Mouse (Mus musculus): ENCODE data around the gene Clpsl2. TPM values are rescaled to one million over a fixed set of nuclear protein-coding genes. Genes with fewer than 3 reads are reported as not detected.

Gene Clpsl2
- polyA plus RNA-seq, 1 experiment from 2014 or later = not detected

GRCm38 (mm10) chr17:28517956-28518614, 31.1 kb upstream of the Clpsl2 start:
- Histone ChIP-seq H3K9ac (ENCODE audit: low read length) (peak overlapping the region; percentile 57), H3K4me3 (ENCODE audit: low read depth, low read length) (peak overlapping the region; percentile 37), H3K4me1 (ENCODE audit: control insufficient read depth, insufficient read depth, low read length) (0 out of 2 replicates have a peak, but pooled peaks cover 5% of the 10 kb centered on the region), H3K27me3 (ENCODE audit: control insufficient read depth, insufficient read depth, low read length) (peaks cover 18% of the 10 kb centered on the region), H3K4me2 (ENCODE audit: low read depth) (peak overlapping the region; percentile 67), H3K36me3 (ENCODE audit: control insufficient read depth, insufficient read depth, low read length) (no peaks in the 10 kb centered on the region), H3K27ac (ENCODE audit: low read depth, low read length) (0 out of 2 replicates have a peak overlapping the region, but pooled peaks have one; percentile 14), H3K9me3 (ENCODE audit: control insufficient read depth, low read length) (no peaks in the 10 kb centered on the region)
- DNase-seq (ENCODE audit: low spot score) (peak; percentile 67), ATAC-seq (ENCODE audit: insufficient read depth, low FRiP score, low TSS enrichment) (peak; percentile 42; the same call in 1 of the 2 replicates)
- under 1% methylated on average over 42 of the region's 46 CpGs for WGBS

- H3K9ac ChIP-seq (ENCODE audit: low read length) = peak overlapping the region; percentile 57
- no peak overlapping the region for H3K27ac ChIP-seq (ENCODE audit: low read depth, low read length)
- peak overlapping the region; percentile 67 for H3K4me2 ChIP-seq (ENCODE audit: low read depth)
- peak overlapping the region; percentile 37 for H3K4me3 ChIP-seq (ENCODE audit: low read depth, low read length)
- no peaks in the 10 kb centered on the region for H3K36me3 ChIP-seq (ENCODE audit: control insufficient read depth, insufficient read depth, low read length)
- DNase-seq (ENCODE audit: low spot score) = no peak
- no peak for ATAC-seq (ENCODE audit: insufficient read depth, low FRiP score, low TSS enrichment)
- no peaks in the 10 kb centered on the region for H3K9me3 ChIP-seq (ENCODE audit: control insufficient read depth, low read length)
- 22% methylated on average over 8 of the region's 8 CpGs for WGBS
- 0 out of 2 replicates have a peak, but pooled peaks cover 5% of the 10 kb centered on the region for H3K4me1 ChIP-seq (ENCODE audit: control insufficient read depth, insufficient read depth, low read length)
- H3K27me3 ChIP-seq (ENCODE audit: control insufficient read depth, insufficient read depth, low read length) = peaks cover 18% of the 10 kb centered on the region
These were observed 30.6 kb upstream of the Clpsl2 start for GRCm38 (mm10) chr17:28518615-28519071.

- H3K4me1 ChIP-seq (ENCODE audit: control insufficient read depth, insufficient read depth, low read length) = 0 out of 2 replicates have a peak, but pooled peaks cover 5% of the 10 kb centered on the region
- DNase-seq (ENCODE audit: low spot score) = no peak
- H3K4me2 ChIP-seq (ENCODE audit: low read depth) = no peak overlapping the region
- no peak overlapping the region for H3K27ac ChIP-seq (ENCODE audit: low read depth, low read length)
- peaks cover 18% of the 10 kb centered on the region for H3K27me3 ChIP-seq (ENCODE audit: control insufficient read depth, insufficient read depth, low read length)
- H3K9me3 ChIP-seq (ENCODE audit: control insufficient read depth, low read length) = no peaks in the 10 kb centered on the region
- 96% methylated on average over 3 of the region's 3 CpGs for WGBS
- H3K4me3 ChIP-seq (ENCODE audit: low read depth, low read length) = no peak overlapping the region
- no peaks in the 10 kb centered on the region for H3K36me3 ChIP-seq (ENCODE audit: control insufficient read depth, insufficient read depth, low read length)
- ATAC-seq (ENCODE audit: insufficient read depth, low FRiP score, low TSS enrichment) = no peak
- H3K9ac ChIP-seq (ENCODE audit: low read length) = no peak overlapping the region
These were observed 29.4 kb upstream of the Clpsl2 start for GRCm38 (mm10) chr17:28519827-28520226.

GRCm38 (mm10) chr17:28520561-28520960, 28.6 kb upstream of the Clpsl2 start:
- 69% methylated on average over 4 of the region's 4 CpGs for WGBS
- Histone ChIP-seq H3K9me3 (ENCODE audit: control insufficient read depth, low read length) (no peaks in the 10 kb centered on the region), H3K4me3 (ENCODE audit: low read depth, low read length) (no peak overlapping the region), H3K27me3 (ENCODE audit: control insufficient read depth, insufficient read depth, low read length) (peaks cover 18% of the 10 kb centered on the region), H3K27ac (ENCODE audit: low read depth, low read length) (no peak overlapping the region), H3K9ac (ENCODE audit: low read length) (no peak overlapping the region), H3K36me3 (ENCODE audit: control insufficient read depth, insufficient read depth, low read length) (no peaks in the 10 kb centered on the region), H3K4me2 (ENCODE audit: low read depth) (no peak overlapping the region), H3K4me1 (ENCODE audit: control insufficient read depth, insufficient read depth, low read length) (0 out of 2 replicates have a peak, but pooled peaks cover 5% of the 10 kb centered on the region)
- ATAC-seq (ENCODE audit: insufficient read depth, low FRiP score, low TSS enrichment) (no peak), DNase-seq (ENCODE audit: low spot score) (no peak)

DNA sequence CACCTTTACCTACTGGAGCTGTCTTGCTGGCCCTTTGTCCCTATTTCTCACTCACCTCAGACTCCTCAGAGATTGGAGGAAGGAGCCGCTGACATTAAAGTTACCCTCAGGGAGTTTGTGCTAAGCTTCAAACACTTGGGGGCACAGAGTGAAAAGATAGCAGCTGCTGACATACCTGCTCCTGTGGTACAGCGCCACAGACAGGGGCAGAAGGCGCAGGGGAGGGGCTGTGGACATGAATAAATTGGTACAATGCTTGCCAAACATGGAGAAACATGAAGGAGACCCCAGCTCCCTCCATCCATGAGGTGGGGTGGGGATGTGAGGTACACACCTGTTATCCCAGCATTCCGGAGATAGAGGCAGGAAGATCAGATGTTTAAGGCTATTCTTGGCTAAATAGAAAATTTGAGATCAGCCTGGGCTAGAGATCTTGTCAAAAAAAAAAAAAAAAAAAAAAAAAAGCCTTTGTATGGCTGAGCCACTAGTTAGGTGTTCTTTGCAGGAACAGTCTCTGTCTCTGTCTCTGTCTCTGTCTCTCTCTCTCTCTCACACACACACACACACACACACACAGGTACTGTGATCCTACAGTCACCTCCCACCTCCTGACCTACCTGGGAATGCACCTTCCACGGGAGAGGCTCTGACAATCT, 28.0 kb upstream of the Clpsl2 start:
- Histone ChIP-seq H3K27me3 (ENCODE audit: control insufficient read depth, insufficient read depth, low read length) (peaks cover 15% of the 10 kb centered on the region), H3K27ac (ENCODE audit: low read depth, low read length) (no peak overlapping the region), H3K4me2 (ENCODE audit: low read depth) (no peak overlapping the region), H3K9ac (ENCODE audit: low read length) (no peak overlapping the region), H3K4me1 (ENCODE audit: control insufficient read depth, insufficient read depth, low read length) (0 out of 2 replicates have a peak, but pooled peaks cover 5% of the 10 kb centered on the region), H3K4me3 (ENCODE audit: low read depth, low read length) (no peak overlapping the region), H3K9me3 (ENCODE audit: control insufficient read depth, low read length) (no peaks in the 10 kb centered on the region), H3K36me3 (ENCODE audit: control insufficient read depth, insufficient read depth, low read length) (no peaks in the 10 kb centered on the region)
- 65% methylated on average over 5 of the region's 5 CpGs for WGBS
- DNase-seq (ENCODE audit: low spot score) (no peak), ATAC-seq (ENCODE audit: insufficient read depth, low FRiP score, low TSS enrichment) (no peak)

- Histone ChIP-seq H3K27ac (ENCODE audit: low read depth, low read length) (no peak overlapping the region), H3K4me1 (ENCODE audit: control insufficient read depth, insufficient read depth, low read length) (0 out of 2 replicates have a peak, but pooled peaks cover 5% of the 10 kb centered on the region), H3K9me3 (ENCODE audit: control insufficient read depth, low read length) (no peaks in the 10 kb centered on the region), H3K4me2 (ENCODE audit: low read depth) (no peak overlapping the region), H3K36me3 (ENCODE audit: control insufficient read depth, insufficient read depth, low read length) (no peaks in the 10 kb centered on the region), H3K9ac (ENCODE audit: low read length) (no peak overlapping the region), H3K27me3 (ENCODE audit: control insufficient read depth, insufficient read depth, low read length) (peaks cover 14% of the 10 kb centered on the region), H3K4me3 (ENCODE audit: low read depth, low read length) (no peak overlapping the region)
- DNase-seq (ENCODE audit: low spot score) (no peak), ATAC-seq (ENCODE audit: insufficient read depth, low FRiP score, low TSS enrichment) (no peak)
- 27% methylated on average over 6 of the region's 6 CpGs for WGBS
These were observed 27.3 kb upstream of the Clpsl2 start for GRCm38 (mm10) chr17:28521920-28522319.

DNA sequence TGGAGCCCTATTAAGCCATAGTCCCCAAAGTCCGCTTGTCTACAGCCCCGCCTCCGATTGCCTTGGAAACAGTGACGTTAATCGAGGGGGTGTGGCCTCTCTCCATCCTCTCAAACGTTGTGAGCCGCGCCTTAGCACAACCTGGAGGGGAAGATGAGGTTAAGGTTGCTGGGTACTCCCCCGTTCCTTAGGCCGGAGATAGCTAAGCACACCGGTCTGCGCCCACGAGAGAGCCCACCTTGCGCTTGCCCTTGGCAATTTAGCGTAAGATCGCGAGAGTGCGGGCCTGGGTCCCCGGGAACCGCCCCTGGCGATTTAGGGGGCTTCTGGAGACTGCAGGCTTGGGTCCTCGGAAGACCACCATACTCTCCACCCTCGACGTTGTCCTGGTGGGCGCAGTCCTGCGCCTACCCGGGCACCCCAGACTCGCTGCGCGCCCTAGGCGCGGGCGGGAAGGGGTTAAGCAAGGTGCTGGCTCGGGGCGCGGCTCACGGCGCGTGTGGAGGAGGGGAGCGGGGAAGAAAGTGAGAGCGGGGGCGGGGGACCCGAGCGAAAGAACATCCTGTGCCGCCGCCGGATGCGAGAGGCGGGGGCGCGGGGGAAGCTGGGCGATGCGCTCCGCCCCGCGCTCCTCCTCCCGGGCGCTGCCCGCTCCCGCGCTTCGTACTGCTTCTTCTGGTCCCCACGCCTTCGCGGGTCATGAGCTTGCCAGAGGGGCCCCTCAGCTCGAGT, 26.4 kb upstream of the Clpsl2 start:
- Histone ChIP-seq H3K4me2 (ENCODE audit: low read depth) (peak overlapping the region; percentile 97), H3K4me1 (ENCODE audit: control insufficient read depth, insufficient read depth, low read length) (0 out of 2 replicates have a peak, but pooled peaks cover 5% of the 10 kb centered on the region), H3K9me3 (ENCODE audit: control insufficient read depth, low read length) (no peaks in the 10 kb centered on the region), H3K4me3 (ENCODE audit: low read depth, low read length) (peak overlapping the region; percentile 73), H3K9ac (ENCODE audit: low read length) (peak overlapping the region; percentile 65), H3K27ac (ENCODE audit: low read depth, low read length) (0 out of 2 replicates have a peak overlapping the region, but pooled peaks have one; percentile 49), H3K27me3 (ENCODE audit: control insufficient read depth, insufficient read depth, low read length) (peaks cover 12% of the 10 kb centered on the region), H3K36me3 (ENCODE audit: control insufficient read depth, insufficient read depth, low read length) (no peaks in the 10 kb centered on the region)
- WGBS = 0% methylated on average over 33 of the region's 66 CpGs
- ATAC-seq (ENCODE audit: insufficient read depth, low FRiP score, low TSS enrichment) (peak; percentile 76), DNase-seq (ENCODE audit: low spot score) (peak; percentile 86)

GRCm38 (mm10) chr17:28523355-28524008, 25.7 kb upstream of the Clpsl2 start:
- peak overlapping the region; percentile 97 for H3K4me2 ChIP-seq (ENCODE audit: low read depth)
- H3K27me3 ChIP-seq (ENCODE audit: control insufficient read depth, insufficient read depth, low read length) = peaks cover 10% of the 10 kb centered on the region
- H3K9ac ChIP-seq (ENCODE audit: low read length) = peak overlapping the region; percentile 65
- WGBS = 7% methylated on average over 27 of the region's 28 CpGs
- H3K27ac ChIP-seq (ENCODE audit: low read depth, low read length) = 0 out of 2 replicates have a peak overlapping the region, but pooled peaks have one; percentile 49
- no peak for DNase-seq (ENCODE audit: low spot score)
- H3K4me3 ChIP-seq (ENCODE audit: low read depth, low read length) = peak overlapping the region; percentile 73
- peak; percentile 4; the same call in 1 of the 2 replicates for ATAC-seq (ENCODE audit: insufficient read depth, low FRiP score, low TSS enrichment)
- H3K36me3 ChIP-seq (ENCODE audit: control insufficient read depth, insufficient read depth, low read length) = no peaks in the 10 kb centered on the region
- 0 out of 2 replicates have a peak, but pooled peaks cover 2% of the 10 kb centered on the region for H3K4me1 ChIP-seq (ENCODE audit: control insufficient read depth, insufficient read depth, low read length)
- H3K9me3 ChIP-seq (ENCODE audit: control insufficient read depth, low read length) = no peaks in the 10 kb centered on the region

All from neural tube, embryonic 11.5 days (tissue).